Mouse (Mus musculus) CH12.LX (cell line): ENCODE data around the gene Asap3.

Source experiments
- BHLHE40 ChIP-seq: IDR thresholded peaks from 2 replicates; pipeline ENCODE4 v1.6.1; 2011; ENCODE audit warnings: mild to moderate bottlenecking, low read depth, low read length, improper control_type of control experiment
- CHD1 ChIP-seq: IDR thresholded peaks from 2 replicates; pipeline ENCODE4 v1.6.1; 2012; ENCODE audit warnings: low read depth, low read length, improper control_type of control experiment, inconsistent platforms
- CHD2 ChIP-seq: IDR thresholded peaks from 2 replicates; pipeline ENCODE4 v1.6.1; 2011; ENCODE audit warnings: low read length, improper control_type of control experiment
- CTCF ChIP-seq, 2 experiments: IDR thresholded peaks in 1 of 2; conservative IDR thresholded peaks in 1 of 2; 2 replicates each; pipeline ENCODE4 v1.5.1; 2011 to 2012; ENCODE audit warnings: low read depth in 2 of 2, low read length in 2 of 2, improper control_type of control experiment in 1 of 2, inconsistent platforms in 1 of 2, mild to moderate bottlenecking in 1 of 2, moderate library complexity in 1 of 2
- EP300 ChIP-seq: IDR thresholded peaks from 2 replicates; pipeline ENCODE4 v1.6.1; 2011; ENCODE audit warnings: low read length, improper control_type of control experiment
- ETS1 ChIP-seq: conservative IDR thresholded peaks from 2 replicates; pipeline ENCODE4 v1.6.1; 2012; ENCODE audit warnings: low read depth, mild to moderate bottlenecking, inconsistent platforms, low read length, improper control_type of control experiment, moderate library complexity
- HCFC1 ChIP-seq: IDR thresholded peaks from 2 replicates; pipeline ENCODE4 v1.6.1; 2012; ENCODE audit warnings: low read depth, mild to moderate bottlenecking, inconsistent platforms, low read length, improper control_type of control experiment
- NELFE ChIP-seq: IDR thresholded peaks from 2 replicates; pipeline ENCODE4 v1.6.1; 2011; ENCODE audit warnings: low read depth, low read length, improper control_type of control experiment
- NRF1 ChIP-seq: IDR thresholded peaks from 2 replicates; pipeline ENCODE4 v1.6.1; 2014; ENCODE audit warnings: low read depth, mild to moderate bottlenecking, inconsistent platforms, low read length, improper control_type of control experiment, moderate library complexity
- POLR2A ChIP-seq: IDR thresholded peaks from 2 replicates; pipeline ENCODE4 v1.6.1; 2011; ENCODE audit warnings: low read depth, mild to moderate bottlenecking, improper control_type of control experiment, low read length
- POLR2AphosphoS2 ChIP-seq: IDR thresholded peaks from 2 replicates; pipeline ENCODE4 v1.6.1; 2011; ENCODE audit warnings: low read depth, low read length, improper control_type of control experiment
- RCOR1 ChIP-seq: conservative IDR thresholded peaks from 2 replicates; pipeline ENCODE4 v1.6.1; 2012; ENCODE audit warnings: low read depth, mild to moderate bottlenecking, inconsistent platforms, low read length, improper control_type of control experiment
- SMC3 ChIP-seq: IDR thresholded peaks from 2 replicates; pipeline ENCODE4 v1.6.1; 2011; ENCODE audit warnings: low read depth, low read length, improper control_type of control experiment

GRCm38 (mm10) chr4:136281611-136282010 lies 75.4 kb downstream of the Asap3 start:
- TF ChIP-seq RCOR1 = no peak
- TF ChIP-seq CTCF (conservative IDR thresholded peaks at IDR 0.05 in 1 of 2, IDR thresholded peaks at IDR 0.05 in 1 of 2; ENCODE audit: low read depth in 2 of 2, low read length in 2 of 2) = no peak
- TF ChIP-seq HCFC1 = no peak
- no peak for TF ChIP-seq POLR2A
- TF ChIP-seq EP300 = no peak
- no peak for TF ChIP-seq NRF1
- no peak for TF ChIP-seq BHLHE40
- no peak for TF ChIP-seq CHD1
- no peak for TF ChIP-seq CHD2
- TF ChIP-seq NELFE = no peak
- TF ChIP-seq SMC3 = no peak
- no peak for TF ChIP-seq POLR2AphosphoS2
- TF ChIP-seq ETS1 = no peak
